Mouse (Mus musculus) MEL (cell line): ENCODE measurements around the gene Ptgs1. TPM values are rescaled to one million over a fixed set of nuclear protein-coding genes. Genes with fewer than 3 reads are reported as not detected.
"Not testable (repeated sequence)": the region's sequence is repeated elsewhere in the genome, so short reads cannot be mapped to it uniquely, and the experiment has no call there.

Experiments used
- DNase-seq: peaks from one replicate; pipeline ENCODE4 v3.0.0; 2011; ENCODE audit warnings: low read depth, low spot score
- H3K27ac ChIP-seq: 2 replicates; pipeline ENCODE4 v1.5.1; 2012; ENCODE audit warnings: low read depth, mild to moderate bottlenecking, control low read depth, low read length, moderate library complexity; ENCODE audit not compliant: control insufficient read depth
- H3K27me3 ChIP-seq, 2 experiments: fragments of 150-350 bp in 1 of 2; sonication (generic) in 1 of 2; 2 replicates each; pipeline ENCODE4 v1.6.1; 2012; ENCODE audit warnings: low read length in 2 of 2, mild to moderate bottlenecking in 2 of 2, improper control_type of control experiment in 1 of 2, moderate library complexity in 1 of 2; ENCODE audit not compliant: insufficient read depth in 2 of 2, control insufficient read depth in 1 of 2
- H3K36me3 ChIP-seq, 2 experiments: 2 replicates each; pipeline ENCODE4 v1.6.1; 2012 to 2014; ENCODE audit warnings: low read length in 2 of 2, improper control_type of control experiment in 1 of 2, inconsistent platforms in 1 of 2, mild to moderate bottlenecking in 1 of 2; ENCODE audit not compliant: insufficient read depth in 2 of 2, control insufficient read depth in 1 of 2
- H3K4me1 ChIP-seq, 2 experiments: fragments of 150-350 bp in 1 of 2; sonication (generic) in 1 of 2; 2 replicates each; pipeline ENCODE4 v1.6.1; 2012; ENCODE audit warnings: low read length in 2 of 2, improper control_type of control experiment in 1 of 2, mild to moderate bottlenecking in 1 of 2; ENCODE audit not compliant: insufficient read depth in 2 of 2, control insufficient read depth in 1 of 2
- H3K4me3 ChIP-seq, 2 experiments: fragments of 150-350 bp in 1 of 2; sonication (generic) in 1 of 2; 2 replicates each; pipeline ENCODE4 v1.5.1; 2012; ENCODE audit warnings: low read depth in 2 of 2, low read length in 2 of 2, mild to moderate bottlenecking in 2 of 2, moderate library complexity in 2 of 2, control low read depth in 1 of 2, improper control_type of control experiment in 1 of 2; ENCODE audit not compliant: control insufficient read depth in 1 of 2, insufficient read depth in 1 of 2
- H3K79me2 ChIP-seq: 2 replicates; pipeline ENCODE4 v1.6.1; 2012; ENCODE audit warnings: mild to moderate bottlenecking, low read length, moderate library complexity; ENCODE audit not compliant: control insufficient read depth, poor library complexity, insufficient read depth
- H3K9ac ChIP-seq: 2 replicates; pipeline ENCODE4 v1.6.1; 2012; ENCODE audit warnings: low read depth, mild to moderate bottlenecking, control low read depth, low read length, moderate library complexity; ENCODE audit not compliant: control insufficient read depth, poor library complexity, severe bottlenecking
- H3K9me3 ChIP-seq: fragments of 150-350 bp; sonication (generic); replicated peaks from 2 replicates; pipeline ENCODE4 v1.6.1; 2012; ENCODE audit warnings: mild to moderate bottlenecking, low read length, improper control_type of control experiment, moderate library complexity; ENCODE audit not compliant: insufficient read depth
- BHLHE40 ChIP-seq: IDR thresholded peaks from 2 replicates; pipeline ENCODE4 v1.6.1; 2012; ENCODE audit warnings: low read depth, mild to moderate bottlenecking, inconsistent platforms, low read length, improper control_type of control experiment, borderline replicate concordance
- CHD2 ChIP-seq: IDR thresholded peaks from 2 replicates; pipeline ENCODE4 v1.6.1; 2011; ENCODE audit warnings: low read length, improper control_type of control experiment
- ELF1 ChIP-seq: IDR thresholded peaks from 2 replicates; pipeline ENCODE4 v1.6.1; 2014; ENCODE audit warnings: low read depth, mild to moderate bottlenecking, inconsistent platforms, low read length, improper control_type of control experiment, moderate library complexity
- HCFC1 ChIP-seq: IDR thresholded peaks from 2 replicates; pipeline ENCODE4 v1.6.1; 2012; ENCODE audit warnings: low read depth, mild to moderate bottlenecking, inconsistent platforms, low read length, improper control_type of control experiment, moderate library complexity
- MAZ ChIP-seq: IDR thresholded peaks from 2 replicates; pipeline ENCODE4 v1.6.1; 2012; ENCODE audit warnings: low read depth, mild to moderate bottlenecking, inconsistent platforms, low read length, improper control_type of control experiment
- MEF2A ChIP-seq: IDR thresholded peaks from 2 replicates; pipeline ENCODE4 v1.6.1; 2014; ENCODE audit warnings: low read depth, mild to moderate bottlenecking, inconsistent platforms, low read length, improper control_type of control experiment; ENCODE audit not compliant: poor library complexity, insufficient replicate concordance, severe bottlenecking; ENCODE audit errors: extremely low read depth
- NRF1 ChIP-seq: IDR thresholded peaks from 2 replicates; pipeline ENCODE4 v1.6.1; 2014; ENCODE audit warnings: low read depth, mild to moderate bottlenecking, inconsistent platforms, low read length, improper control_type of control experiment, moderate library complexity; ENCODE audit not compliant: poor library complexity, insufficient read depth, severe bottlenecking
- POLR2A ChIP-seq, 2 experiments: IDR thresholded peaks; 2 replicates each; pipeline ENCODE4 v1.6.1; 2011 to 2012; ENCODE audit warnings: low read length in 2 of 2, mild to moderate bottlenecking in 2 of 2, control low read depth in 1 of 2, improper control_type of control experiment in 1 of 2, low read depth in 1 of 2, moderate library complexity in 1 of 2; ENCODE audit not compliant: control insufficient read depth in 1 of 2, insufficient read depth in 1 of 2, poor library complexity in 1 of 2
- POLR2AphosphoS2 ChIP-seq: IDR thresholded peaks from 2 replicates; pipeline ENCODE4 v1.6.1; 2011; ENCODE audit warnings: low read length, improper control_type of control experiment
- POLR2AphosphoS5 ChIP-seq: IDR thresholded peaks from 2 replicates; pipeline ENCODE4 v1.6.1; 2012; ENCODE audit warnings: low read depth, borderline replicate concordance, mild to moderate bottlenecking, inconsistent platforms, low read length, moderate library complexity, mixed read lengths
- RAD21 ChIP-seq: IDR thresholded peaks from 2 replicates; pipeline ENCODE4 v1.6.1; 2011; ENCODE audit warnings: mild to moderate bottlenecking, low read depth, low read length, improper control_type of control experiment
- TAL1 ChIP-seq: IDR thresholded peaks from 2 replicates; pipeline ENCODE4 v1.6.1; 2012; ENCODE audit warnings: mild to moderate bottlenecking, inconsistent platforms, low read length, moderate library complexity, mixed read lengths
- TBP ChIP-seq: IDR thresholded peaks from 2 replicates; pipeline ENCODE4 v1.8.0; 2011; ENCODE audit warnings: low read depth, low read length, improper control_type of control experiment
- UBTF ChIP-seq: IDR thresholded peaks from 2 replicates; pipeline ENCODE4 v1.6.1; 2012; ENCODE audit warnings: low read depth, mild to moderate bottlenecking, inconsistent platforms, low read length, improper control_type of control experiment, moderate library complexity, borderline replicate concordance; ENCODE audit not compliant: insufficient read depth
- ZC3H11A ChIP-seq: IDR thresholded peaks from 2 replicates; pipeline ENCODE4 v1.6.1; 2012; ENCODE audit warnings: low read depth, mild to moderate bottlenecking, inconsistent platforms, low read length, improper control_type of control experiment
- polyA plus RNA-seq, 2 experiments: library from polyadenylated mRNA; stranded (reverse) in 1 of 2; unstranded in 1 of 2; fragments of >175 nt in 1 of 2; fragments of >200 nt in 1 of 2; gene quantifications; 2 replicates each; pipeline versions ENCODE4 v1.2.1 to v1.2.4; 2012; ENCODE audit warnings: low replicate concordance in 2 of 2, low read depth in 1 of 2; ENCODE audit not compliant: insufficient read length in 2 of 2, insufficient read depth in 1 of 2, missing spikeins in 1 of 2
- total RNA-seq: library from RNA; depleted of rRNA; stranded (reverse); fragments of 300-350 nt; gene quantifications from 2 replicates; pipeline ENCODE4 v1.2.3, GENCODE M21; 2012

The Ptgs1 gene
- total and polyA plus RNA-seq, 3 experiments, result 3.9 to 20.0 TPM; not detected in 1

- no peaks in the 10 kb centered on the region; a peak in 2 of 4 replicates for H3K36me3 ChIP-seq
- DNase-seq, result no peak
- no peak overlapping the region for H3K9ac ChIP-seq
- H3K79me2 ChIP-seq, result no peaks in the 10 kb centered on the region
- H3K4me3 ChIP-seq, result no peak overlapping the region
- no peaks in the 10 kb centered on the region for H3K9me3 ChIP-seq
- H3K27me3 ChIP-seq, result no peaks in the 10 kb centered on the region
- no peak overlapping the region for H3K27ac ChIP-seq
- no peaks in the 10 kb centered on the region for H3K4me1 ChIP-seq
- TF ChIP-seq POLR2AphosphoS2 (no peak), ELF1 (no peak), POLR2A (IDR thresholded peaks at IDR 0.05; ENCODE audit: control insufficient read depth in 1 of 2, insufficient read depth in 1 of 2, low read depth in 1 of 2, low read length in 2 of 2, poor library complexity in 1 of 2) (no peak), RAD21 (no peak), HCFC1 (no peak), CHD2 (no peak), MEF2A (no peak), POLR2AphosphoS5 (no peak), ZC3H11A (no peak), UBTF (no peak), TBP (no peak), TAL1 (no peak), BHLHE40 (no peak), NRF1 (no peak)
These were observed 45.4 kb upstream of the Ptgs1 start for GRCm38 (mm10) chr2:36184876-36185275.

- not testable (repeated sequence) for H3K9me3 ChIP-seq, H3K36me3 ChIP-seq, H3K4me3 ChIP-seq, H3K27me3 ChIP-seq, H3K4me1 ChIP-seq, H3K9ac ChIP-seq, H3K79me2 ChIP-seq, H3K27ac ChIP-seq, DNase-seq
These were observed 41.0 kb upstream of the Ptgs1 start for GRCm38 (mm10) chr2:36189200-36189599.

GRCm38 (mm10) chr2:36191098-36191941 is 38.9 kb upstream of the Ptgs1 start:
- no peak for TF ChIP-seq POLR2AphosphoS2
- TF ChIP-seq MAZ, result no peak

More at GRCm38 (mm10) chr2:36191098-36191941, 38.9 kb upstream of the Ptgs1 start:
- H3K27ac ChIP-seq, result no peak overlapping the region
- H3K4me3 ChIP-seq, result no peak overlapping the region
- no peaks in the 10 kb centered on the region for H3K9me3 ChIP-seq
- DNase-seq, result no peak
- no peak overlapping the region for H3K9ac ChIP-seq
- H3K4me1 ChIP-seq, result no peaks in the 10 kb centered on the region
- H3K79me2 ChIP-seq, result no peaks in the 10 kb centered on the region
- H3K36me3 ChIP-seq, result no peaks in the 10 kb centered on the region
- no peaks in the 10 kb centered on the region for H3K27me3 ChIP-seq
